Mouse (Mus musculus): ENCODE results near the gene Crnkl1.

DNA sequence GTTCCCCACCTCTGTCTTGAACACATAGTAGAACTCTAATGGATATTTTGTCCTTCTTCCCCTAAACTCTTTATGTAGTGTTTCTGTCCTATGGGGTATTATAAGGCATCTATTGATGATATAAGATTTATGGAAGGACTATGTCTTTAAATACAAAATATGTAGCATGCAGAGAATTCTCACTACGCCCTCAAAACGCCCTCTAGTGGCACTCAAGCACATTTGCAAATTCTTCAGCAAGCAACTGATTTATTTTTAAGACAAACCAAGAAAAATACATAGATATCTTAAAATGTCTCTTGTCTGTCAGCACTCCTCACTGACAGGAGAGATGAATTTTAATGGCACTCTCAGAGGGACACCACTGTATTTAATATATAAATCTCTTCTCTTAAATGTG lies 52.4 kb downstream of the Crnkl1 start:
- no peak for TF ChIP-seq POLR2A (IDR thresholded peaks at IDR 0.05; ENCODE audit: borderline replicate concordance, control insufficient read depth, low read depth, low read length)
- TF ChIP-seq CTCF (IDR thresholded peaks at IDR 0.05; ENCODE audit: control insufficient read depth, insufficient read depth, low read length): no peak
